Comparison of ENCODE assay signal across 1 mouse cellular context in genomic region chr16:31940586-31940985, GRCm38 (mm10).
TF ChIP-seq lines count a peak whose summit lies in the region.

No protein-coding gene starts in this region.

TF ChIP-seq in MEL, 35 proteins besides CTCF, POLR2A, EP300 and RAD21:
- TF ChIP-seq GATA1 (IDR thresholded peaks at IDR 0.05; ENCODE audit: low read depth, low read length): 0 out of 2 replicates have a peak, but pooled peaks have one; percentile 10
- peak; percentile 75 for TF ChIP-seq RCOR1 (IDR thresholded peaks at IDR 0.05; ENCODE audit: low read depth, low read length)
- 0 out of 2 replicates have a peak, but pooled peaks have one; percentile 40 for TF ChIP-seq E2F4 (IDR thresholded peaks at IDR 0.05; ENCODE audit: borderline replicate concordance, low read depth, low read length)
- TF ChIP-seq ETS1 (IDR thresholded peaks at IDR 0.05; ENCODE audit: low read depth, low read length): peak; percentile 16; the same call in 1 of the 2 replicates
- TF ChIP-seq SIN3A (IDR thresholded peaks at IDR 0.05; ENCODE audit: low read length): peak; percentile 42; the same call in 1 of the 2 replicates
- no peak for TF ChIP-seq MYB (IDR thresholded peaks at IDR 0.05; ENCODE audit: low read depth, low read length)
- no peak for TF ChIP-seq ZC3H11A (IDR thresholded peaks at IDR 0.05; ENCODE audit: low read depth, low read length)
- TF ChIP-seq TAL1 (IDR thresholded peaks at IDR 0.05; ENCODE audit: low read length): no peak
- TF ChIP-seq MXI1 (IDR thresholded peaks at IDR 0.05; ENCODE audit: low read depth, low read length): no peak
- TF ChIP-seq NRF1 (IDR thresholded peaks at IDR 0.05; ENCODE audit: insufficient read depth, low read depth, low read length, poor library complexity, severe bottlenecking): peak; percentile 36; the same call in 1 of the 2 replicates
- no peak for TF ChIP-seq HCFC1 (IDR thresholded peaks at IDR 0.05; ENCODE audit: low read depth, low read length)
